Mouse (Mus musculus): ENCODE measurements around the gene Snx21. TPM values are rescaled to one million over a fixed set of nuclear protein-coding genes. Genes with fewer than 3 reads are reported as not detected.
A peak's percentile ranks its signal among the peaks of the same experiment; 100 is the strongest.

Snx21 gene
- polyA plus RNA-seq, 3 experiments from 2014 or later = 5.2 to 9.7 (median 6.4) TPM

DNA sequence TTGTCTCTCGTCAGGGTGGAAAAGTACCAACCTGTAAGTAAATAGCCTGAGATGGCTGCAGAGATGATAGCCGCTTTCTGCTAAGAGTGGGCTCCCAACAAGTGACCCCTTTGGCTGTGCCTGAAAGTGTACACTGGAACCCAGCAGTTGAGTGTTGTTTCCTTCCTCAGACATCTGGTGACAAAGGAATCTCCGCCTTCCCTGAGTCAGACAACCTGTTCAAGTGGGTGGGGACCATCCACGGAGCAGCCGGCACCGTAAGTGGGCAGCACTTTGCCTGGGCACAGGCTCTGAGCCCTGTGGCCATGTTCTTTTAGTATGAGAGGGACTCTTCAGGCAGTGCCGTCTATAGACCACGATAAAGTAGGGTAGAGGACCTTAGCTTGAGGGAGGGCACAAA lies 14.5 kb upstream of the Snx21 start:
- no peak for ATAC-seq

- no peak for ATAC-seq
Measured at GRCm38 (mm10) chr2:164773229-164773988, 12.2 kb upstream of the Snx21 start.

GRCm38 (mm10) chr2:164773989-164774364 lies 11.6 kb upstream of the Snx21 start:
- ATAC-seq = no peak

- ATAC-seq = no peak
Measured at GRCm38 (mm10) chr2:164776130-164776529, 9.5 kb upstream of the Snx21 start.

DNA sequence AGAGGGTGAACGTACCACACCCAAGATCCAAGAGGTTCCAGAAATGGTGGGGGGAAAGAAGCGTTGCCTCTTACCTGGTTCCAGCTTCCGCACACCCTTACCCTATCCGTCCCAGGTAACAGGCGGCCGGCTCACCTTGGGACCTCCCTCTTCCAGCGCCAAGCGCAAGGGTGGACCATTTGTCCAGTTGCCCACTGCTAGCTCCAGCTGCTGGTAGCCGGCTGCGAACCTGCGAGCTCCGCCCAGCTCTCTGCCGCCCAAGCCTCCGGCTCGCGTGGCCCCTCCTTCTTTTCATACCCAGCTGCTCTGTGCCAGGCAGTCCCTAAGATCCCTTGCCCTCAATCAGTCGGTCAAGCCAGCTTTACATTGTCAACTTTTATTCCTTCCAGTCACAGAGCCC lies 8.8 kb upstream of the Snx21 start:
- ATAC-seq = no peak

- no peak for ATAC-seq
Measured at GRCm38 (mm10) chr2:164777246-164778014, 8.2 kb upstream of the Snx21 start.

DNA sequence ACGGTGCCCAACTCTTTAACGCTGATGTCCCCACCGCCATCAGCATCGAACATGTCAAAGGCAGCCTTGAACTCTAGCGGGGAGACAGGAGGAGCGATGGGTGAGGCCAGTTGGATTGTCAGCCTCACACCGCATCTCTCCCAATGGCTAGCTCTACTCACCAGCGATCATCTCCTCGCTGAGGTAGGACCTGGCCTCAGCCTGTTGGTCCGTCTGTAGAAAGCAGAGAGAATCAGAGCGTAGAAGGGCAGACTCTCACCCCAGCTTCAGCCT lies 7.7 kb upstream of the Snx21 start:
- ATAC-seq = no peak

DNA sequence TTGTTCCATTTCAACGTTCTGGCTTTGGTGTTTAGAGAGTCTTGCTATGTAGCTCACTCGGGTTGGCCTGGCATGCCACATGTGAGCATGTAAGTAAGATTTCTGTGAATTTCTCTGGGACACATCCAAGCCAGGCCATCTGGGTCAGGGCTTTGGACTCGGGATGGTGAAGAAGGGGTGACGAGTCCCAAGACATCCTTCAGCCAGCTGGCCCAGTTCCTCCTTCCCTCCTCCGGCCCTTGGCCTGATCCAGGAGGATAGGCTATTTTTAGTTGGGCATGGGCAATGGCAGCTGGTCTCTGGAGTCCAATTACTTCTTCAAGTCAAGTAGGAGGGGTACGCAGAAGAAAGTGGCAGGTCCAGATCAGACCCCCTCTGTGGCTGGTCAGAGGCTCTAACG lies 6.8 kb upstream of the Snx21 start:
- ATAC-seq = no peak

DNA sequence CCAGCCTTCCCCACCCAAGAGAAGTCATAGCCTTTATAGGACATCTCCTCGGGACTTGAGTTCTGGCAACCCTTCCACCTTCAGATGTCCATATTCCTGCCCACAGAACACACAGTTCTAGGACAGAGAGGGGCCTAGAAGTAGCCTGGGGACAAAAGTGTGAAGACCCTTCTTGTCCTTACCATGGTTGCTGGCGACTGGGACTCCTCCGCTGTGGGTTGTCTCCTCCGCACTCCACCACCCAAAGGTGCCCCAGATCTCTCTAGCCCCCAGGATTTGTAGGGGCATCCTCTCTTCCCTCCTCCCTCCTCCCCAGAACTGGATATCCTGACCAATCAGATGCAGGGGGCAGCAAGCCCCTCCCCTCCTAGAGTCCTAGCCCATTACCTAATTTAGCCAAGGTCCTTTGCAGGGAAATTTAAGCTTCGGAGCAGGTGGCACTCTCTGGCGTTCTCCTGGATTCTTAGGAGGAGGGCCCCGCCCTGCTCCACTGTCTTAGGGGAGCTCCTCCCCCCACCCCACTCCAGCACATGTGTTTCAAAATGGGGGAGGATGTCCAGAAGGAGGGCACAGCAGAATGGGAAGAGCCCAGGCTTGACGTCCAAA lies 6.0 kb upstream of the Snx21 start, which contains the start of gene Tnnc2:
Gene Tnnc2, minus strand, starts transcription at position 487 of the 606 bp plus-strand sequence.
- ATAC-seq = no peak

- ATAC-seq = no peak
Measured at GRCm38 (mm10) chr2:164781876-164782275, 3.7 kb upstream of the Snx21 start.

DNA sequence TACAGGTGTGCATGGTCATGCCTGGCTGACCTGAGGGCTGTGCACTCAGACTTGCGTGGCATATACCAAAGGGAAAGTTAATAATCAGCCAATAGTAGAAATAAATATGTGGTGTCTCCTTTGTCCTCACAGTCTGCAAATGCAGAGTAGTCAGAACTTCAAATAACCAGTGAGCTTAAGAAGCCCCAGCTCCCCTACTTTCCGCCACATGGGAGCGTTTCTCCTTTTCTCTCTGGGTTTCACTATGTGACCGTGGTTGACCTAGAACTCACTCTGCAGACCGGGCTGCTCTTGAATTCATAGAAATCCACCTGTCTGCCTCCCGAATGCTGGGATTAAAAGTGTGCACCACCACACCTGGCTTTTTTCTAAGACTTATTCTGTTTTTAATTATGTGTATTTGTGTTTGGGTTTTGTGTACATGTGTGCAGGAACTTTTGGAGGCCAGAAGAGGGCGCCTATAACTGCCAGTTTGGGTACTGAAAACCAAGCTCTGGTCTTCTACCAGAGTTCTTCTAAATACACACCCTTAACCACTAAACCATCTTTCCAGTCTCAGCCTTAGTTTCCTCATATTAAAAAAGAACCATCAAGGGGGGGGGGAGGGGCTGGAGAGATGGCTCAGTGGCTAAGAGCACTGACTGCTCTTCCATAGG lies 1.6 kb upstream of the Snx21 start:
- ATAC-seq = no peak

GRCm38 (mm10) chr2:164784869-164785420 lies 678 bp upstream of the Snx21 start:
- no peak for ATAC-seq

DNA sequence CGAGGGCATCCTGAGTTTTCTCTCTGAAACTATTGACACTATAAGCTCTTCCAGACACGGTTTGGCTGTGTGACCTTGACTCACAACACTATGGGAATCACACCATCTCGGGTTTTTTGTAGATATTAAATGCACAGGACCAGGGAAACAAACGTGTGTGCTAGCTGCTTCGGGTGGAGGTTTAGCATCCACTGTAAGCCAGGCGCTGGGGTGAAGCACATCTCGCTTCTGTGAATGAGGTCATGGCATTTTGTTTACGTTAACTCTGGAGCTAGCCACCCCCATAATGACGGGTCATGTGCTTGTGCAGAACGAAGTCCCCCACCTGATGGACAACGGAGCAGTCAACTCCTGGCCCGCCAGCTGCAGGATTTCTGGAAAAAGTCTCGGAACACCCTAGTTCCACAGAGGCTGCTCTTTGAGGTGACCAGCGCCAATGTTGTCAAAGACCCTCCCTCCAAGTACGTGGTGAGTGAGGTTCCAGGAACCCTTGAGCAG lies 814 bp downstream of the Snx21 start:
- no peak for ATAC-seq

- ATAC-seq = no peak
Measured at GRCm38 (mm10) chr2:164787032-164787431, 1.4 kb downstream of the Snx21 start.

GRCm38 (mm10) chr2:164787779-164788178 lies 2.2 kb downstream of the Snx21 start:
- no peak for ATAC-seq

GRCm38 (mm10) chr2:164788411-164788810 lies 2.8 kb downstream of the Snx21 start:
- no peak for ATAC-seq

DNA sequence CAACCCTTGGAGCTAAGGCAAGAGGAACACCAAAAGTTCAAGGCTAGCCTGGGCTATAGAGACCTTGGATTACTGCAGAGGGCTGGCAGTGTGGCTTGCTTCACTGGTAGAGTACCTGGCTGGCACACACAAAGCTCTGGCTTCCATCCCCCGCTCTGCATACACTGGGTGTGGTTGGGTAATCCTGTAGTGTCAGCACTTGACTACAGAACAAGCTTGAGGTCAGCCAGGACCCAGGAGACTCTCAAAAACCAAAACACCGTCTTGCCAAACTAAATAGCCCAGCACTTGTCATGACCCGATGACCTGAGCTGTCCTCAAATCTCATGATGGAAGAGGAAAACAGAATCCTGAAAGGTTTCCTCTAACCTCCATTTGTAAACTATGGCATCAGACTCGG lies 4.8 kb downstream of the Snx21 start:
- ATAC-seq = no peak

DNA sequence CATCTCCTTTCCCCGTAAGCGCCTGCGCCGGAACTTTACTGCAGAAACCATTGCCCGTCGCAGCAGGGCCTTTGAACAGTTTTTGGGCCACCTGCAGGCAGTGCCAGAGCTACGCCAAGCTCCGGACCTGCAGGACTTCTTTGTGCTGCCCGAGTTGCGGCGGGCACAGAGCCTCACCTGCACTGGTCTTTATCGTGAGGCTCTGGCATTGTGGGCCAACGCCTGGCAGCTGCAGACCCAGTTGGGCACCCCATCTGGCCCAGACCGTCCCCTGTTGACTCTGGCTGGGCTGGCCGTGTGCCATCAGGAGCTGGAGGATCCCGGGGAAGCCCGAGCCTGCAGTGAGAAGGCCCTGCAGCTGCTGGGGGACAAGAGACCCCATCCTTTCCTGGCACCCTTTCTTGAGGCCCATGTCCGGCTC lies 6.2 kb downstream of the Snx21 start:
- no peak for ATAC-seq

DNA sequence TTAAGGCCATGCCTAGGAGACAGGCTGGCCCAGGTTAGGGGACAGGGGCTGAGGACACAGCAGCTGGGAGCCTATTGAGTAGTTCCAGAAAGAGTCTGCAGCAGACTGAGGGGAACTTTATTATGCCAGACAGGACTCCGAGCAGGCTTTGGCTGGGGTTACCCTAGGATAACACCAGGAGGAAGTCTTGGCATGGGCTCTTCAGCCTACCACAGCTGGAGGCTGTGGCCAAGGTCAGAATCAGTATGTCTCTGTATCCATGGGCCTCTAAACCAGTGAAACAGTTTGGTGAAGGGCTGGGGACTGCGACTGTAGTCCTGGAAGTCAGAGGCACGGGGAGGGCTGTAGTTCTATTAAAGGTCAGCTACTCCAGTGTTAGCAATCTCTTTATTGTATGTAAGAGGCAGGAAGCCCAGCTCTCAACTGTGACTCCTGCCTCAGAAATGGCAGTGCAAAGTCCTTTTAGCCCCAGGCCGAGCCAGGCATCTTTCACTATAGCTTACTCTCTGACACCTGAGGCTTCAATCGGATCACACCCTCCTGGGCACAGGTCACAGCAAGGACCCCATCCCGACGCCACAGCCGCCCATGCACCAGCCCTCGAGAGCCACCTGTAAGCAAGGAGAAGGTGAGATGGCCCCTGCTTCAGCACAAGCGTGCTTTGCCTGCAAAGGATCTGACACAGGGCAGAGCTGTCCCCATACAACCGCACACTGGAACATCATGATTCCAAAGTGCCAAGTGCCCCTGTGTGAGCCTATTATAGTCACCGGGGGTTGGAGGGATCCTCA lies 7.0 kb downstream of the Snx21 start:
- ATAC-seq = no peak

- peak; percentile 60 for ATAC-seq
Measured at GRCm38 (mm10) chr2:164793236-164793635, 7.6 kb downstream of the Snx21 start.

GRCm38 (mm10) chr2:164793772-164794171 lies 8.1 kb downstream of the Snx21 start:
- peak; percentile 27 for ATAC-seq

- ATAC-seq = peak; percentile 65
Measured at GRCm38 (mm10) chr2:164794293-164794692, 8.7 kb downstream of the Snx21 start.

Data from inflammation-experienced regulatory T-cells, adult 6 months (primary cell).